Mouse (Mus musculus) E14TG2a.4 (cell line): ENCODE results near the gene Ccne1.
"Not testable (repeated sequence)": the region's sequence is repeated elsewhere in the genome, so short reads cannot be mapped to it uniquely, and the experiment has no call there.

Experiments used
- H3K27me3 ChIP-seq: 2 replicates; pipeline ENCODE4 v1.6.1; 2014; ENCODE audit warnings: low read length, control low read depth; ENCODE audit not compliant: insufficient read depth
- H3K36me3 ChIP-seq: 2 replicates; pipeline ENCODE4 v1.6.1; 2014; ENCODE audit warnings: low read length, control low read depth; ENCODE audit not compliant: insufficient read depth
- H3K4me1 ChIP-seq: replicated peaks from 2 replicates; pipeline ENCODE4 v1.6.1; 2014; ENCODE audit warnings: low read depth, low read length, control low read depth
- H3K4me3 ChIP-seq: replicated peaks from 2 replicates; pipeline ENCODE4 v1.5.1; 2014; ENCODE audit warnings: mild to moderate bottlenecking, low read length
- H3K9me3 ChIP-seq: 2 replicates; pipeline ENCODE4 v1.6.1; 2014; ENCODE audit warnings: low read length, control low read depth
- CTCF ChIP-seq: conservative IDR thresholded peaks from 2 replicates; pipeline ENCODE4 v1.5.1; 2014; ENCODE audit warnings: low read length
- NANOG ChIP-seq: IDR thresholded peaks from 2 replicates; pipeline ENCODE4 v1.6.1; 2014; ENCODE audit warnings: borderline replicate concordance, low read length, mixed read lengths
- POU5F1 ChIP-seq: IDR thresholded peaks from 2 replicates; pipeline ENCODE4 v1.6.1; 2014; ENCODE audit warnings: low read length, borderline replicate concordance

The Ccne1 gene

GRCm38 (mm10) chr7:38131186-38131585, 23.9 kb upstream of the Ccne1 start:
- no peaks in the 10 kb centered on the region for H3K36me3 ChIP-seq
- TF ChIP-seq CTCF (peak; percentile 61), NANOG (no peak), POU5F1 (no peak)
- H3K27me3 ChIP-seq, result peaks cover 39% of the 10 kb centered on the region
- no peak overlapping the region for H3K4me3 ChIP-seq
- no peaks in the 10 kb centered on the region for H3K9me3 ChIP-seq
- H3K4me1 ChIP-seq, result peaks cover 13% of the 10 kb centered on the region; the same call in 1 of the 2 replicates

- no peaks in the 10 kb centered on the region for H3K36me3 ChIP-seq
- TF ChIP-seq CTCF (no peak), POU5F1 (no peak), NANOG (no peak)
- peaks cover 13% of the 10 kb centered on the region; the same call in 1 of the 2 replicates for H3K4me1 ChIP-seq
- H3K9me3 ChIP-seq, result no peaks in the 10 kb centered on the region
- H3K27me3 ChIP-seq, result peaks cover 43% of the 10 kb centered on the region
- no peak overlapping the region for H3K4me3 ChIP-seq
Observed at GRCm38 (mm10) chr7:38129986-38130729, 22.8 kb upstream of the Ccne1 start.

DNA sequence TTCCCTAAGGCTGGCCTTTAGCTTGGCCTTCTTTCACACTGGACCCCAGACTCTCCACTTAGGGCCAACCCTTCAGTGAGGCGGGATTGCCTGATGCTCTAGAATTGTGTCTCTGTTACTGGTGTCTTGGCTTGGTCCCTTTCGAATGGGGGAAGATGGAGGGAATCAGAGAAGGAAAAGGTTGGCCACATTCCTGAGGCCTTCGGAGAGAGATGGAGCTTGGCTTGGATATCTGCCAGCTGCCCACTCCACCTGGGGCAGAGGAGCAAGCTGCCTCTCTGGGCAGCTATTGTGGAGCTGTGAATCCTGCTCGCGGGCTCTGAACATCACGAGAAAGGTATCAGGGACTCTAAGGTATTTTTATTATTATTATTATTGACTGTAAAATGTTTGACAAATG, 22.2 kb upstream of the Ccne1 start:
- H3K27me3 ChIP-seq, result peaks cover 43% of the 10 kb centered on the region
- TF ChIP-seq POU5F1 (no peak), CTCF (no peak), NANOG (no peak)
- peaks cover 13% of the 10 kb centered on the region; the same call in 1 of the 2 replicates for H3K4me1 ChIP-seq
- H3K9me3 ChIP-seq, result no peaks in the 10 kb centered on the region
- no peaks in the 10 kb centered on the region for H3K36me3 ChIP-seq
- H3K4me3 ChIP-seq, result no peak overlapping the region

DNA sequence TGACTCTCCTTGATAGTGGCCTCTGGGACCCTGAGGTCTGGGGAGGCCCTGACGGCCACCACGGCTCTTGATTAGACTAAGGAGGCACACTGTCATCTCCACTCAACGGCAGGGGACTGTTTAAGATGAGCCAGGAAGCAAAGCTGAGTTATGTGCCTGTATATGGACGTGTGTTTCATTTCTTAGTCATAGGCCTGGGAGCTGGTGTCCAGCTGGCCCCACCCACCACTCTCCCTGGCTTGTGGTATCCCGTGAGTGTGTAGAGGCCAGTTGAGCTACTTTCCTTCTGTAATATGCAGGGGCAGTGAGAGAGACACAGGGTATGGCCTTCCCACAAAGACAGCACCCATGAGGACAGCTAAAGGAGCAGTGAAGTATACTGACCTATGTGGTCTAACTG, 20.9 kb upstream of the Ccne1 start:
- not testable (repeated sequence) for H3K9me3 ChIP-seq, H3K4me3 ChIP-seq, H3K36me3 ChIP-seq
- Histone ChIP-seq H3K27me3 (peaks cover 40% of the 10 kb centered on the region), H3K4me1 (peaks cover 13% of the 10 kb centered on the region; the same call in 1 of the 2 replicates)

- Histone ChIP-seq H3K9me3 (no peaks in the 10 kb centered on the region), H3K36me3 (no peaks in the 10 kb centered on the region), H3K4me1 (peaks cover 12% of the 10 kb centered on the region; the same call in 1 of the 2 replicates), H3K4me3 (no peak overlapping the region), H3K27me3 (peaks cover 43% of the 10 kb centered on the region)
- no peak for TF ChIP-seq NANOG
- TF ChIP-seq CTCF, result no peak
- TF ChIP-seq POU5F1, result no peak
Observed at GRCm38 (mm10) chr7:38125565-38126159, 18.3 kb upstream of the Ccne1 start.

GRCm38 (mm10) chr7:38124164-38124563, 16.8 kb upstream of the Ccne1 start:
- peaks cover 42% of the 10 kb centered on the region for H3K27me3 ChIP-seq
- H3K4me3 ChIP-seq, H3K4me1 ChIP-seq, H3K9me3 ChIP-seq, H3K36me3 ChIP-seq: not testable (repeated sequence)

- H3K4me3 ChIP-seq, result no peak overlapping the region
- no peaks in the 10 kb centered on the region for H3K36me3 ChIP-seq
- H3K4me1 ChIP-seq, result peaks cover 28% of the 10 kb centered on the region
- H3K27me3 ChIP-seq, result peaks cover 38% of the 10 kb centered on the region
- H3K9me3 ChIP-seq, result no peaks in the 10 kb centered on the region
- TF ChIP-seq POU5F1 (no peak), CTCF (peak; percentile 81)
Observed at GRCm38 (mm10) chr7:38118594-38118993, 11.3 kb upstream of the Ccne1 start.

GRCm38 (mm10) chr7:38112451-38112850, 5.1 kb upstream of the Ccne1 start:
- Histone ChIP-seq H3K4me3 (peak overlapping the region; percentile 45), H3K4me1 (peaks cover 84% of the 10 kb centered on the region), H3K27me3 (0 out of 2 replicates have a peak, but pooled peaks cover 3% of the 10 kb centered on the region), H3K9me3 (no peaks in the 10 kb centered on the region), H3K36me3 (no peaks in the 10 kb centered on the region)
- TF ChIP-seq POU5F1, result no peak
- TF ChIP-seq CTCF, result no peak
- no peak for TF ChIP-seq NANOG

GRCm38 (mm10) chr7:38111996-38112395, 4.7 kb upstream of the Ccne1 start:
- Histone ChIP-seq H3K27me3 (0 out of 2 replicates have a peak, but pooled peaks cover 3% of the 10 kb centered on the region), H3K4me1 (peaks cover 84% of the 10 kb centered on the region), H3K9me3 (no peaks in the 10 kb centered on the region), H3K36me3 (no peaks in the 10 kb centered on the region), H3K4me3 (peak overlapping the region; percentile 27; the same call in 1 of the 2 replicates)
- no peak for TF ChIP-seq POU5F1
- peak; percentile 19; the same call in 1 of the 2 replicates for TF ChIP-seq NANOG
- TF ChIP-seq CTCF, result no peak
